Mouse (Mus musculus) CH12.LX (cell line): ENCODE measurements at regions not wholly inside any gene's neighbourhood (a gene's known extent, or its start where the extent isn't known, plus 50 kb on each side); places are given as distances from the start of the nearest gene placed in this dataset.

Experiments used
- DNase-seq: peaks from one replicate; pipeline ENCODE4 v3.0.0-alpha.2; 2013; ENCODE audit errors: extremely low read depth
- H3K27ac ChIP-seq: 2 replicates; pipeline ENCODE4 v1.5.1; 2012; ENCODE audit warnings: low read depth, mild to moderate bottlenecking, control low read depth, moderate library complexity; ENCODE audit not compliant: insufficient read depth
- H3K27me3 ChIP-seq: replicated peaks from 2 replicates; pipeline ENCODE3; 2012; ENCODE audit warnings: inconsistent platforms
- H3K36me3 ChIP-seq, 2 experiments: replicated peaks in 1 of 2; 2 replicates each; pipeline versions ENCODE3 to v1.6.1; 2012; ENCODE audit warnings: inconsistent platforms in 1 of 2, low read length in 1 of 2, mild to moderate bottlenecking in 1 of 2, mixed read lengths in 1 of 2, moderate library complexity in 1 of 2; ENCODE audit not compliant: control insufficient read depth in 1 of 2, insufficient read depth in 1 of 2
- H3K4me1 ChIP-seq, 2 experiments: 2 replicates each; pipeline ENCODE4 v1.6.1; 2012; ENCODE audit warnings: inconsistent platforms in 1 of 2, moderate library complexity in 1 of 2; ENCODE audit not compliant: insufficient read depth in 2 of 2, control insufficient read depth in 1 of 2
- H3K4me2 ChIP-seq: 2 replicates; pipeline ENCODE4 v1.6.1; 2012; ENCODE audit warnings: low read depth, mild to moderate bottlenecking, control low read depth; ENCODE audit not compliant: poor library complexity, insufficient read depth, severe bottlenecking
- H3K4me3 ChIP-seq, 3 experiments: fragments of 150-350 bp in 1 of 3; sonication (generic) in 1 of 3; replicated peaks in 1 of 3; 2 replicates each; pipeline versions ENCODE3 to v1.5.1; 2011 to 2012; ENCODE audit warnings: low read depth in 2 of 3, low read length in 2 of 3, mild to moderate bottlenecking in 2 of 3, moderate library complexity in 2 of 3, control low read depth in 1 of 3, improper control_type of control experiment in 1 of 3, inconsistent platforms in 1 of 3, mixed read lengths in 1 of 3; ENCODE audit not compliant: poor library complexity in 1 of 3
- H3K79me2 ChIP-seq: replicated peaks from 2 replicates; pipeline ENCODE4 v1.6.1; 2012; ENCODE audit warnings: mild to moderate bottlenecking, moderate library complexity; ENCODE audit not compliant: control insufficient read depth, poor library complexity, insufficient read depth, severe bottlenecking; ENCODE audit errors: extremely low read depth
- H3K9ac ChIP-seq: 2 replicates; pipeline ENCODE4 v1.6.1; 2012; ENCODE audit warnings: low read depth, mild to moderate bottlenecking, control low read depth, moderate library complexity; ENCODE audit not compliant: insufficient read depth
- H3K9me3 ChIP-seq: replicated peaks from 2 replicates; pipeline ENCODE3; 2012; ENCODE audit warnings: low read length, inconsistent platforms, mixed read lengths
- BHLHE40 ChIP-seq: IDR thresholded peaks from 2 replicates; pipeline ENCODE4 v1.6.1; 2011; ENCODE audit warnings: mild to moderate bottlenecking, low read depth, low read length, improper control_type of control experiment
- CHD1 ChIP-seq: IDR thresholded peaks from 2 replicates; pipeline ENCODE4 v1.6.1; 2012; ENCODE audit warnings: low read depth, low read length, improper control_type of control experiment, inconsistent platforms
- CHD2 ChIP-seq: IDR thresholded peaks from 2 replicates; pipeline ENCODE4 v1.6.1; 2011; ENCODE audit warnings: low read length, improper control_type of control experiment
- ELF1 ChIP-seq: IDR thresholded peaks from 2 replicates; pipeline ENCODE4 v1.6.1; 2014; ENCODE audit warnings: low read depth, mild to moderate bottlenecking, inconsistent platforms, low read length, improper control_type of control experiment
- EP300 ChIP-seq: IDR thresholded peaks from 2 replicates; pipeline ENCODE4 v1.6.1; 2011; ENCODE audit warnings: low read length, improper control_type of control experiment
- ETS1 ChIP-seq: conservative IDR thresholded peaks from 2 replicates; pipeline ENCODE4 v1.6.1; 2012; ENCODE audit warnings: low read depth, mild to moderate bottlenecking, inconsistent platforms, low read length, improper control_type of control experiment, moderate library complexity
- GABPA ChIP-seq: IDR thresholded peaks from 2 replicates; pipeline ENCODE4 v1.6.1; 2012; ENCODE audit warnings: low read depth, low read length, improper control_type of control experiment, inconsistent platforms; ENCODE audit not compliant: insufficient replicate concordance
- IRF4 ChIP-seq: IDR thresholded peaks from 2 replicates; pipeline ENCODE4 v1.6.1; 2014; ENCODE audit warnings: low read depth, mild to moderate bottlenecking, inconsistent platforms, low read length, improper control_type of control experiment
- JUND ChIP-seq: conservative IDR thresholded peaks from 2 replicates; pipeline ENCODE4 v1.6.1; 2011; ENCODE audit warnings: low read depth, low read length, improper control_type of control experiment
- MAX ChIP-seq: IDR thresholded peaks from 2 replicates; pipeline ENCODE4 v1.6.1; 2011; ENCODE audit warnings: low read length, improper control_type of control experiment
- MAZ ChIP-seq: IDR thresholded peaks from 2 replicates; pipeline ENCODE4 v1.6.1; 2012; ENCODE audit warnings: low read depth, mild to moderate bottlenecking, inconsistent platforms, low read length, improper control_type of control experiment, moderate library complexity
- NELFE ChIP-seq: IDR thresholded peaks from 2 replicates; pipeline ENCODE4 v1.6.1; 2011; ENCODE audit warnings: low read depth, low read length, improper control_type of control experiment
- POLR2A ChIP-seq: IDR thresholded peaks from 2 replicates; pipeline ENCODE4 v1.6.1; 2011; ENCODE audit warnings: low read depth, mild to moderate bottlenecking, improper control_type of control experiment, low read length
- POLR2AphosphoS2 ChIP-seq: IDR thresholded peaks from 2 replicates; pipeline ENCODE4 v1.6.1; 2011; ENCODE audit warnings: low read depth, low read length, improper control_type of control experiment
- RAD21 ChIP-seq: IDR thresholded peaks from 2 replicates; pipeline ENCODE4 v1.6.1; 2011; ENCODE audit warnings: low read depth, mild to moderate bottlenecking, low read length, improper control_type of control experiment, moderate library complexity
- SIN3A ChIP-seq: IDR thresholded peaks from 2 replicates; pipeline ENCODE4 v1.6.1; 2012; ENCODE audit warnings: low read length, improper control_type of control experiment, inconsistent platforms
- SMC3 ChIP-seq: IDR thresholded peaks from 2 replicates; pipeline ENCODE4 v1.6.1; 2011; ENCODE audit warnings: low read depth, low read length, improper control_type of control experiment
- TBP ChIP-seq: conservative IDR thresholded peaks from 2 replicates; pipeline ENCODE4 v1.6.1; 2011; ENCODE audit warnings: low read depth, low read length, improper control_type of control experiment
- USF2 ChIP-seq: conservative IDR thresholded peaks from 2 replicates; pipeline ENCODE4 v1.6.1; 2011; ENCODE audit warnings: low read depth, low read length, improper control_type of control experiment
- ZC3H11A ChIP-seq: IDR thresholded peaks from 2 replicates; pipeline ENCODE4 v1.6.1; 2012; ENCODE audit warnings: low read depth, mild to moderate bottlenecking, inconsistent platforms, low read length, improper control_type of control experiment
- ZNF384 ChIP-seq: IDR thresholded peaks from 2 replicates; pipeline ENCODE4 v1.6.1; 2012; ENCODE audit warnings: low read depth, low read length, improper control_type of control experiment, inconsistent platforms
- dilution Hi-C: fragments of 300-500 bp; cut with MboI; formaldehyde crosslinking; loops from 2 replicates; pipeline ENCODE4 v1.14.3; 2020; ENCODE audit warnings: low sequenced_read_pairs; ENCODE audit not compliant: extremely low pct_unique_long_range_greater_than_20kb, extremely low pct_ligation_motif_present
- in situ Hi-C: fragments of 300-500 bp; cut with MboI; formaldehyde crosslinking; loops from 3 replicates; pipeline ENCODE4 v1.14.3; 2019; ENCODE audit warnings: low sequenced_read_pairs, low pct_ligation_motif_present, low pct_unique_long_range_greater_than_20kb, mixed read lengths

DNA sequence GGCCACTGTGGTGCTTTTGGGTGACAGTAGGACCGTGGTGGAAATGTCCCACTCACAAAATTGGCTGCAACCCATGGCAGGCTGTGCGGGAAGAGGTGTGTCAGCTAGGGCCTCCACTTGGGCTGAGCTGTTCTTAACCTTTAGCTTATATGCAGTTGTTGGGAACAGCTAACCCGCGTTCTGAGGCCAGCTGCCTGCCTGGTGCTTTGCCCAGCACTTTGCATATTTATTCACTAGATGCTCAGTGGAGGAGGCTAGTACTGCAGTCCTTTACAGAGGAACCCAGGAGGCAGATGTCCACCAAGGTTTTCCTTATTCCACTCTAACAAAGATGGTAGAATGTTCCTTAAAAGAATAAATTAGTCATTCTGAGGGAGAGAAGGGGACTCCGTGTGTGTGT is 101.3 kb downstream of the Sox2 start:
- Histone ChIP-seq H3K4me2 (no peak overlapping the region), H3K9me3 (peaks cover 70% of the 10 kb centered on the region), H3K27ac (no peak overlapping the region), H3K79me2 (no peaks in the 10 kb centered on the region), H3K27me3 (no peaks in the 10 kb centered on the region), H3K4me3 (no peak overlapping the region), H3K9ac (no peak overlapping the region), H3K4me1 (no peaks in the 10 kb centered on the region), H3K36me3 (no peaks in the 10 kb centered on the region)
- dilution Hi-C loops = no loop called here
- TF ChIP-seq SMC3 = no peak
- no peak for TF ChIP-seq CHD1
- TF ChIP-seq EP300 = no peak
- TF ChIP-seq SIN3A = no peak
- no peak for TF ChIP-seq ZNF384
- TF ChIP-seq ELF1 = no peak
- TF ChIP-seq JUND = no peak
- TF ChIP-seq RAD21 = no peak
- no peak for TF ChIP-seq ZC3H11A
- no peak for DNase-seq
- in situ Hi-C loops = no loop called here

DNA sequence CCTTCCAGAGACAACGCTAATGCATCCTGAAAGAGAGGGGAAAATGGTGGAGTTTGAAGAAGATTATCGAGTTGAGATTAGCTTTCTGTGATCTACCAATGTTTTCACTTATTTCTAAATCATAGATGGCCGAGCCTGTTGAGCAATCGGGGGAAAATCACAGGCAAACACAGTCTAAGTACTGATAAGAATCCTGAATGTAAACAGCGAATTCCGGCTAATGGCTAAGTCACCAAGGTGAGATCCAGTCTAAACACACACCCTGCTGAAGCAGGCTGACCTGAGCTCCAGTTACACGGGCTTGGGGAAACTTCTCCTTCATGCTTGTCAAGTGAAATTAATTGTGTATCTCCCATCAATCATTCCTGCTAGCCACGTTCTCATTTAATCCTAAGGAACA is 103.4 kb downstream of the Sox2 start:
- H3K27me3 ChIP-seq = no peaks in the 10 kb centered on the region
- in situ Hi-C loops = no loop called here
- H3K79me2 ChIP-seq = no peaks in the 10 kb centered on the region
- no peak for DNase-seq
- H3K4me2 ChIP-seq = no peak overlapping the region
- no peak for TF ChIP-seq POLR2AphosphoS2
- no peak for TF ChIP-seq MAZ
- TF ChIP-seq JUND = no peak
- TF ChIP-seq TBP = no peak
- TF ChIP-seq POLR2A = no peak
- no peak for TF ChIP-seq USF2
- no peak for TF ChIP-seq BHLHE40
- no peak for TF ChIP-seq CHD2
- no peak for TF ChIP-seq SMC3
- no peak for TF ChIP-seq ETS1
- no peak for TF ChIP-seq NELFE
- no peak for TF ChIP-seq MAX
- TF ChIP-seq ZC3H11A = no peak
- TF ChIP-seq IRF4 = no peak
- TF ChIP-seq GABPA = no peak
- TF ChIP-seq, all 38 proteins: peak for 0
- Histone ChIP-seq H3K9me3 (peaks cover 66% of the 10 kb centered on the region), H3K36me3 (no peaks in the 10 kb centered on the region), H3K4me1 (no peaks in the 10 kb centered on the region), H3K27ac (no peak overlapping the region), H3K9ac (no peak overlapping the region), H3K4me3 (no peak overlapping the region)
- dilution Hi-C loops = no loop called here
